Mouse (Mus musculus): ENCODE data around the gene Prkn. TPM values are rescaled to one million over a fixed set of nuclear protein-coding genes. Genes with fewer than 3 reads are reported as not detected.

The Prkn gene
- polyA plus RNA-seq, 1 experiment from 2014 or later, result 2.5 TPM

GRCm38 (mm10) chr17:12090261-12090927 lies 1250.2 kb downstream of the Prkn start:
- in situ Hi-C loops (cut with MboI; ENCODE audit: low pct_unique_long_range_greater_than_20kb), result no loop called here

DNA sequence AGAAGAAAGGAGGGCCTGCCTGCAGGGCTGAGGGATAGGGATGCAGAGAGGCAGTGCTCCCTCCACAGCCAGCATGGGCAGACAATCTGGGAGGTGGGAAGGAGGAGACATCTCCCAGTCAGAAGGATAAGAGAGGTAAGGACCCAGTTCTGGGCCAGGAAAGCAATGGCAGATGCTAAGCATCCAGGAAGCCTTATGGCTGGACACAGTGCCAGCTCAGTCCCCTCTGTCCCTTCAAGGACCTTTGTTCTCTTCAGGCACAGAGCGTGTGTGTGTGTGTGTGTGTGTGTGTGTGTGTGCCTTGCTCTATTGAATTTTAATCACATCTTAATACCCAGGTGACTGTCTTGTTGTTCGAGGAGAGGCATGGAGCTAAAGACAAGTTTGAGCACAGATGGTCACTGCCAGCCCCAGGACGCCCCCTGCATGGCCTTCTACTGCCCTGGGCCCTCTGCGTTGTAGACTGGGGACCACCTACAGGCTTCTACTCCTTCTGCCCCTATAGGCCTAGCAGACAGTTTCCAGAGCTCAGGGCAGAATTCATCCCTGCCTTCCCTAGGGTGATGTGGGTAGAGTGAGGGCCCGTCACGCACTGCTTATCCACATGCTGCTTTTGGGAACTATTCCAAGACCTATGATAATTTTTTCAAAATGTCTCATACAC lies 1252.8 kb downstream of the Prkn start:
- no peak for TF ChIP-seq CTCF (IDR thresholded peaks at IDR 0.05)
- no peak for ATAC-seq
- DNase-seq (ENCODE audit: low read depth, low spot score), result no peak
- in situ Hi-C loops (cut with MboI; ENCODE audit: low pct_unique_long_range_greater_than_20kb), result no loop called here
- ChIA-PET POLR2A (no interaction called here), CTCF (no interaction called here)
- H3K27me3 ChIP-seq, result no peaks in the 10 kb centered on the region

More at GRCm38 (mm10) chr17:12090261-12090927, 1250.2 kb downstream of the Prkn start:
- no peaks in the 10 kb centered on the region for H3K27me3 ChIP-seq
- DNase-seq (ENCODE audit: low read depth, low spot score), result no peak
- no peak for ATAC-seq
- POLR2A ChIA-PET, result interaction anchor here (1.2 kb wide), 1 partner anchor 10 kb away, joined by 3 read pairs; no protein-coding TSS in a partner anchor
- CTCF ChIA-PET, result no interaction called here
- no peak for TF ChIP-seq CTCF (IDR thresholded peaks at IDR 0.05)

DNA sequence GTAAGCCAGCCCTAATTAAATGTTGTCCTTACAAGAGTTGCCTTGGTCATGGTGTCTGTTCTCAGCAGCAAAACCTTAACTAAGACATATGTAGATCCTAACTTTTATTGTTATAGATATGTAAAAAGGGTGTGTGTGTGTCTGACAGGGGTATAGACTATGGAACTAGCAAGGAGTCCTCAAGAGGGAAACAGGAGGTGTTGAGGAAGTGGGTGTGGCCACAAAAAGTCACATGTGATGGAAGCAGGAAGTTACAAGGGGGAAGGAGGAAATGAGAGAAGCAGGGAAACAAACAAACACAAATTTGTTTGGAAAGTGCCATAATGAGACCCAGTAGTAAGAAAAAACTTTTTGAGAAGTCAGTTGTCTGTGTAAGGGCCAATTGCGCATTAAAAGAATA lies 1253.8 kb downstream of the Prkn start:
- in situ Hi-C loops (cut with MboI; ENCODE audit: low pct_unique_long_range_greater_than_20kb), result no loop called here
- ChIA-PET CTCF (no interaction called here), POLR2A (no interaction called here)
- TF ChIP-seq CTCF (IDR thresholded peaks at IDR 0.05), result no peak
- ATAC-seq (no peak), DNase-seq (ENCODE audit: low read depth, low spot score) (no peak)
- no peaks in the 10 kb centered on the region for H3K27me3 ChIP-seq

DNA sequence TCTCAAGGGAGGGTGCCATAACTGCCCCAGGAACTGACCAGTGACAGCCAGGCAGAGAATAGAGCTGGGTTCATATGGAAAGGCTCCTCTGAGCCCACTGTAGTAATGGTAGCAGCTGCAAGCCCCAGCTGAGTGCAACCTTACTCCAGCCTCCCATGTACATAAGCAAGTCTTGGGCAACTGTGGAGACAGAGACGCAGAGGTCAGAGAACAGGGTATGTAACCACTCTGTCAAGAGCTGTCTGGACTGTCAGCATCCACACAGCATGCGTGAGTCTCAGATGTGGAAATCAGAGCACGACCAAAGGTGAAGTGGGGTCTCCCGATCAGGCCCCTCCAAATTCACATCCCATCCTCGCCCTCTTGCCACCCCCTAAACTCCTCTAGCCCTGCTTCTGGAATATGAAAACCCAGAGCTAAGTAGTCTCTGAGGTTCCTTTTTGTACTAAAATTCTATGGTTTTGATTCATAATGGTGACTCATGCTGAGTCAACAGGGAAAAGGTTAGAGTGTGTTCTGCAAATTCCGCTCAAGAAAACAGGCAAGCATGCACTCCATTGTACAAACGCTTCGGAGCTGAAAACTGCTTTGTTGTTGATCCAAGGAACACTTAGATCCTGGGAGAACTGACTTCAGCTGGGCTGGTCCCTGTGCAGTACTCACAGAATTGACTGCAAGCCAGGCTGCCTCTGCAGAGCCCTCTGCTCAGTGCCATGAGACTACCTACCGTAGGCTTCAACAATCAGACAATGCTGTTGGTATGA lies 1254.8 kb downstream of the Prkn start:
- ChIA-PET CTCF (no interaction called here), POLR2A (no interaction called here)
- TF ChIP-seq CTCF (IDR thresholded peaks at IDR 0.05), result no peak
- ATAC-seq (peak; percentile 47), DNase-seq (ENCODE audit: low read depth, low spot score) (peak; percentile 34)
- H3K27me3 ChIP-seq, result no peaks in the 10 kb centered on the region
- in situ Hi-C loops (cut with MboI; ENCODE audit: low pct_unique_long_range_greater_than_20kb), result no loop called here

DNA sequence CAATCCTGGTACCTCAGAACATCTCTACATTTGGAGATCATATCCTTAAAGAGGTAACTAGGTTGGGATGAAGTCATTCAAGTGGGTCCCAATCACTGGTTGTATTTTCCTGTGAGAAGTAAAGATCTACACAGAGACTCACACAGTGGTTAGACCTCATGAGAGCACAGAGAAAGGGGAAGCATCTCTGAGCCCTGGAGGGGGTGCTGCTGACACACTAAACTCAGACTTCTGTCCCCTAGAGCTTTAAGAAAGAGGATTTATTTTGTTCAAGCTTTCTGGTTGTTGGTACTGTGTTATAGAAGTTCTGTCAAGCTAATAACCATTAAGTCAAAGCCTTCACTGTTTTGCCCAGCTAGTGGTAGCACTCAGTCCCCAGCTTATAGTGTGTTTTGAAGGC lies 1259.2 kb downstream of the Prkn start:
- no peak for ATAC-seq
- H3K27me3 ChIP-seq, result no peaks in the 10 kb centered on the region
- ChIA-PET POLR2A (interaction anchor here (1.0 kb wide), 1 partner anchor 9 kb away, joined by 3 read pairs; no protein-coding TSS in a partner anchor), CTCF (no interaction called here)
- DNase-seq (ENCODE audit: low read depth, low spot score), result no peak
- in situ Hi-C loops (cut with MboI; ENCODE audit: low pct_unique_long_range_greater_than_20kb), result no loop called here
- TF ChIP-seq CTCF (IDR thresholded peaks at IDR 0.05), result no peak

DNA sequence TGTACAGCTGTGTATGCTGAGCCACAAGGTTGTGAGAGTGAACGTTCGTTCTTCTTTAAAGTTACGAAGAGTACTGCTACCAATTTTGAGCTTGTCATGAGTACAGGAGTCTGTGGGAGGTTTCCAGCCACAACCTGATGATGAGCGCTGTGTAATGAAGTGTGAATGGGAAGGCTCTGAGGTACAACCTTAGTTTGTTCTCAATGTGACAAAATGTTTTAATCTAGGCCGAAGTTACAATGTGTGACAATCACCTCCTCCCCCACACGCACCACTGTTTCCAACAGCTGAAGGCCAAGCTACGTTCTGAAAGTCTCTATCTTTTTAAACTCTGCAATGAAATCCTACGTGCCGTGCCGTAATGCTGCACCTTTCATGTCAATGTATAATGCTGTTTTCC lies 1262.1 kb downstream of the Prkn start:
- no peak for DNase-seq (ENCODE audit: low read depth, low spot score)
- in situ Hi-C loops (cut with MboI; ENCODE audit: low pct_unique_long_range_greater_than_20kb), result no loop called here

DNA sequence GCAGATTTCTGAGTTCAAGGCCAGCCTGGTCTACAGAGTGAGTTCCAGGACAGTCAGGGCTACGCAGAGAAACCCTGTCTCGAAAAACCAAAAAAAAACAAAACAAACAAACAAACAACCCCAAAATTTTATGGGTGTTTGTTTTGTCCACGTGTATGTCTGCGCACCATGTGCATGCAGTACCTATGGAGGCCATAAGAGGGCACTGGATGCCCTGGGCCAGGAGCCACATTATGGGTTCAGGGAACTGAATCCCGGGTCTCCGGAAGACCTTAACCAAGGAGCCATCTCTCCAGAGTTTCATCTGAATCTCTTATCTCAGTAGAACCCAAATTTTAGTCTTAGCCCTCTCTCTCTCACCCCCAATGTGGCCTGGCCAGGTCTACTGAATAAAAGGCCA lies 1263.6 kb downstream of the Prkn start:
- peak; percentile 66 for TF ChIP-seq CTCF (IDR thresholded peaks at IDR 0.05)
- no peaks in the 10 kb centered on the region for H3K27me3 ChIP-seq
- ATAC-seq, result no peak
- POLR2A ChIA-PET, result interaction anchor here (0.7 kb wide), 1 partner anchor 67 kb away, joined by 3 read pairs; no protein-coding TSS in a partner anchor
- no peak for DNase-seq (ENCODE audit: low read depth, low spot score)
- CTCF ChIA-PET, result interaction anchor here (0.8 kb wide), 1 partner anchor 50 kb away, joined by 3 read pairs; no protein-coding TSS in a partner anchor
- in situ Hi-C loops (cut with MboI; ENCODE audit: low pct_unique_long_range_greater_than_20kb), result no loop called here

More for the DNA sequence above, 1262.1 kb downstream of the Prkn start:
- ChIA-PET POLR2A (no interaction called here), CTCF (interaction anchor here (1.2 kb wide), 1 partner anchor 13 kb away, joined by 3 read pairs; no protein-coding TSS in a partner anchor)
- no peak for TF ChIP-seq CTCF (IDR thresholded peaks at IDR 0.05)
- H3K27me3 ChIP-seq, result no peaks in the 10 kb centered on the region
- ATAC-seq, result no peak

DNA sequence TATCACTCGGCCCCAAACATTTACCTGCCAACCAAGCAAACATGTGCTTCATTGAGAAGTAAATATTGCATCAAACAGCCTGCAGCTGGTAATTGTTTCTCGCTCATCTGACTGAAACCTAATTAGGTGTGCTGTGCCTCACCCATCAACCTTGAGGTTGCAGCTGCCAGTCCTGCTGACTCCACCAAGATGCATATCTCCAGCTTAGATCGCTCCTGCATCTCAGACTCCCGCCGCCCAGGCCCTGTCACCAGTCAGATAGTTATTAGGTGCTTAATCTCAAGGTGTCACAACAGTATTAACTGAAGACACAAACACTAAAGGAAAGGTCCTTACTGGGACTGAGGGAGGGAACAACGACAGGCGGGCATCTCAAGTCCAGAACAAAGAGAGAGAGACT lies 1264.1 kb downstream of the Prkn start:
- in situ Hi-C loops (cut with MboI; ENCODE audit: low pct_unique_long_range_greater_than_20kb), result no loop called here
- no peak for TF ChIP-seq CTCF (IDR thresholded peaks at IDR 0.05)
- ATAC-seq, result no peak
- no peak for DNase-seq (ENCODE audit: low read depth, low spot score)
- H3K27me3 ChIP-seq, result no peaks in the 10 kb centered on the region
- POLR2A ChIA-PET, result no interaction called here
- CTCF ChIA-PET, result interaction anchor here (0.8 kb wide), 1 partner anchor 50 kb away, joined by 3 read pairs; no protein-coding TSS in a partner anchor

DNA sequence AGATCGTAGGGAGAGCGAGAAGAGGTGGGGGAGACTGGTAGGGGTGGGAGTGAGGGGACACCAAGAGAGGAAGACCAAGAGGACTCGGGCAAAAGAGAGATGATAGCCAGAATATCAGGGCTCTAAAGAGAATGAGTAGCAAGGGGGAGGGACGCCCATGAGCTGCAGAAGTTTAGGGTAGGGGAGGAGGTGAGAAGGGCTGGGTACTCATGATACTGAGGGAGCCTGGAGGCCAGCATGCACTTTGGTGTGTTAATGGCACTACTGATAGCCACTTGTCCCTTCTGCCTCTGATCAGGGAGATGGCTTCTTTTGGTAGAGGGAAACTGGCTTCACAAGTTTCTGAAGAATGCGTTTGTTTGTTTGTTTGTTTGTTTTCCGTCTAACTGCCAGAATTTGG lies 1264.5 kb downstream of the Prkn start:
- ChIA-PET POLR2A (interaction anchor here (0.6 kb wide), 1 partner anchor 89 kb away, joined by 4 read pairs; no protein-coding TSS in a partner anchor), CTCF (interaction anchor here (0.8 to 1.6 kb wide), 2 partner anchors 49 to 65 kb away, joined by 3 read pairs; no protein-coding TSS in a partner anchor)
- no peaks in the 10 kb centered on the region for H3K27me3 ChIP-seq
- ATAC-seq, result no peak
- no peak for DNase-seq (ENCODE audit: low read depth, low spot score)
- in situ Hi-C loops (cut with MboI; ENCODE audit: low pct_unique_long_range_greater_than_20kb), result no loop called here
- TF ChIP-seq CTCF (IDR thresholded peaks at IDR 0.05), result no peak

- ChIA-PET CTCF (interaction anchor here (1.6 kb wide), 1 partner anchor 67 kb away, joined by 3 read pairs; no protein-coding TSS in a partner anchor), POLR2A (interaction anchor here (0.7 to 1.2 kb wide), 2 partner anchors 12 to 20 kb away, joined by 3 to 4 read pairs; partner anchors contain the start of gene Agpat4)
- ATAC-seq (no peak), DNase-seq (ENCODE audit: low read depth, low spot score) (no peak)
- TF ChIP-seq CTCF (IDR thresholded peaks at IDR 0.05), result no peak
- no peaks in the 10 kb centered on the region for H3K27me3 ChIP-seq
- in situ Hi-C loops (cut with MboI; ENCODE audit: low pct_unique_long_range_greater_than_20kb), result no loop called here
These were observed 1266.1 kb downstream of the Prkn start for GRCm38 (mm10) chr17:12106255-12106654.

Other genes with a start within 250 kb of the Prkn start
- 3.1 TPM for gene Pacrg, start 73 bp upstream of the Prkn start, polyA plus RNA-seq (2021)

All from Patski (cell line).